Mouse (Mus musculus) midbrain, embryonic 11.5 days (tissue): Measurements from ENCODE around the gene Tgfb2. TPM values are rescaled to one million over a fixed set of nuclear protein-coding genes. Genes with fewer than 3 reads are reported as not detected.
A peak's percentile ranks its signal among the peaks of the same experiment; 100 is the strongest.

Experiments used
- ATAC-seq: fragments of 200-750 bp; cut with Nextera tagmentation; 2 replicates; pipeline ENCODE4 v1.8.0; 2017; ENCODE audit warnings: moderate TSS enrichment, moderate library complexity; ENCODE audit not compliant: low FRiP score
- DNase-seq: peaks from one replicate; pipeline ENCODE4 v3.0.0; 2015; ENCODE audit warnings: low spot score; ENCODE audit errors: missing footprints
- H3K27ac ChIP-seq: fragments of 300-500 bp; sonication (generic); 2 replicates; pipeline ENCODE4 v1.5.1; 2014; ENCODE audit warnings: low read depth, low read length
- H3K27me3 ChIP-seq: fragments of 300-500 bp; sonication (generic); 2 replicates; pipeline ENCODE4 v1.6.1; 2014; ENCODE audit warnings: mild to moderate bottlenecking, low read length, moderate library complexity, mixed read lengths; ENCODE audit not compliant: control insufficient read depth, insufficient read depth
- H3K36me3 ChIP-seq: fragments of 300-500 bp; sonication (generic); 2 replicates; pipeline ENCODE4 v1.6.1; 2014; ENCODE audit warnings: mild to moderate bottlenecking, low read length, moderate library complexity, mixed read lengths; ENCODE audit not compliant: control insufficient read depth, insufficient read depth
- H3K4me1 ChIP-seq: fragments of 300-500 bp; sonication (generic); 2 replicates; pipeline ENCODE4 v1.6.1; 2014; ENCODE audit warnings: low read length; ENCODE audit not compliant: control insufficient read depth, insufficient read depth
- H3K4me2 ChIP-seq: fragments of 300-500 bp; sonication (generic); 2 replicates; pipeline ENCODE4 v1.6.1; 2014; ENCODE audit warnings: mild to moderate bottlenecking, moderate library complexity
- H3K4me3 ChIP-seq: fragments of 300-500 bp; sonication (generic); 2 replicates; pipeline ENCODE4 v1.5.1; 2014; ENCODE audit warnings: low read depth, low read length
- H3K9ac ChIP-seq: fragments of 300-500 bp; sonication (generic); 2 replicates; pipeline ENCODE4 v1.6.1; 2014; ENCODE audit warnings: low read length
- H3K9me3 ChIP-seq: fragments of 300-500 bp; sonication (generic); 2 replicates; pipeline ENCODE4 v1.6.1; 2016; ENCODE audit warnings: low read length; ENCODE audit not compliant: control insufficient read depth
- WGBS: fragments of 180-500 bp; shearing (Covaris S2); extraction: QIAGEN DNeasy Blood & Tissue Kit; methylation state at CpG from one replicate; pipeline ENCODE4 v1.1.7; 2014; 5-methylcytosine and 5-hydroxymethylcytosine counted together
- polyA plus RNA-seq: library from polyadenylated mRNA; unstranded; fragments of >200 nt; fragmentation: Nextera tagmentation; extraction: Ambion mirVana; gene quantifications from 2 replicates; pipeline ENCODE4 v1.2.1, GENCODE M21; 2014

Tgfb2 gene
- polyA plus RNA-seq, 1 experiment from 2014 or later = 11.9 TPM

- Histone ChIP-seq H3K36me3 (no peaks in the 10 kb centered on the region), H3K9ac (no peak overlapping the region), H3K4me2 (no peak overlapping the region), H3K27ac (no peak overlapping the region), H3K9me3 (no peaks in the 10 kb centered on the region), H3K27me3 (no peaks in the 10 kb centered on the region), H3K4me3 (no peak overlapping the region), H3K4me1 (peaks cover 6% of the 10 kb centered on the region; the same call in 1 of the 2 replicates)
- WGBS = 80% methylated on average over 12 of the region's 12 CpGs
- peak; percentile 19 for DNase-seq
- ATAC-seq = no peak
Observed at GRCm38 (mm10) chr1:186637304-186638213, 68.2 kb downstream of the Tgfb2 start.

GRCm38 (mm10) chr1:186635045-186635444 lies 70.7 kb downstream of the Tgfb2 start:
- H3K27ac ChIP-seq = no peak overlapping the region
- H3K9me3 ChIP-seq = no peaks in the 10 kb centered on the region
- H3K4me2 ChIP-seq = no peak overlapping the region
- no peaks in the 10 kb centered on the region for H3K36me3 ChIP-seq
- H3K9ac ChIP-seq = no peak overlapping the region
- DNase-seq = peak; percentile 28
- 68% methylated on average over 7 of the region's 7 CpGs for WGBS
- no peak overlapping the region for H3K4me3 ChIP-seq
- H3K27me3 ChIP-seq = no peaks in the 10 kb centered on the region
- H3K4me1 ChIP-seq = peaks cover 6% of the 10 kb centered on the region; the same call in 1 of the 2 replicates
- no peak for ATAC-seq

GRCm38 (mm10) chr1:186631457-186631856 lies 74.3 kb downstream of the Tgfb2 start:
- DNase-seq (peak; percentile 61), ATAC-seq (no peak)
- 86% methylated on average over 6 of the region's 6 CpGs for WGBS
- Histone ChIP-seq H3K9ac (no peak overlapping the region), H3K4me2 (no peak overlapping the region), H3K4me1 (peaks cover 6% of the 10 kb centered on the region; the same call in 1 of the 2 replicates), H3K27me3 (no peaks in the 10 kb centered on the region), H3K9me3 (no peaks in the 10 kb centered on the region), H3K36me3 (no peaks in the 10 kb centered on the region), H3K4me3 (no peak overlapping the region), H3K27ac (no peak overlapping the region)

GRCm38 (mm10) chr1:186630971-186631370 lies 74.8 kb downstream of the Tgfb2 start:
- H3K4me3 ChIP-seq = no peak overlapping the region
- DNase-seq = peak; percentile 61
- no peaks in the 10 kb centered on the region for H3K27me3 ChIP-seq
- no peak overlapping the region for H3K27ac ChIP-seq
- H3K9me3 ChIP-seq = no peaks in the 10 kb centered on the region
- no peak overlapping the region for H3K4me2 ChIP-seq
- H3K9ac ChIP-seq = no peak overlapping the region
- no peaks in the 10 kb centered on the region for H3K36me3 ChIP-seq
- no peak for ATAC-seq
- peaks cover 6% of the 10 kb centered on the region; the same call in 1 of the 2 replicates for H3K4me1 ChIP-seq
- 85% methylated on average over 5 of the region's 5 CpGs for WGBS

- no peak for ATAC-seq
- no peak overlapping the region for H3K9ac ChIP-seq
- H3K4me3 ChIP-seq = no peak overlapping the region
- no peak overlapping the region for H3K27ac ChIP-seq
- H3K9me3 ChIP-seq = no peaks in the 10 kb centered on the region
- WGBS = 87% methylated on average over 7 of the region's 7 CpGs
- no peak overlapping the region for H3K4me2 ChIP-seq
- no peaks in the 10 kb centered on the region for H3K36me3 ChIP-seq
- peak; percentile 39 for DNase-seq
- no peaks in the 10 kb centered on the region for H3K4me1 ChIP-seq
- no peaks in the 10 kb centered on the region for H3K27me3 ChIP-seq
Observed at GRCm38 (mm10) chr1:186627451-186627995, 78.3 kb downstream of the Tgfb2 start.

- Histone ChIP-seq H3K4me2 (no peak overlapping the region), H3K9ac (no peak overlapping the region), H3K36me3 (no peaks in the 10 kb centered on the region), H3K27ac (no peak overlapping the region), H3K27me3 (no peaks in the 10 kb centered on the region), H3K4me1 (no peaks in the 10 kb centered on the region), H3K9me3 (no peaks in the 10 kb centered on the region), H3K4me3 (no peak overlapping the region)
- ATAC-seq = no peak
- DNase-seq = peak; percentile 39
- 74% methylated on average over 5 of the region's 5 CpGs for WGBS
Observed at GRCm38 (mm10) chr1:186624474-186624873, 81.3 kb downstream of the Tgfb2 start.

DNA sequence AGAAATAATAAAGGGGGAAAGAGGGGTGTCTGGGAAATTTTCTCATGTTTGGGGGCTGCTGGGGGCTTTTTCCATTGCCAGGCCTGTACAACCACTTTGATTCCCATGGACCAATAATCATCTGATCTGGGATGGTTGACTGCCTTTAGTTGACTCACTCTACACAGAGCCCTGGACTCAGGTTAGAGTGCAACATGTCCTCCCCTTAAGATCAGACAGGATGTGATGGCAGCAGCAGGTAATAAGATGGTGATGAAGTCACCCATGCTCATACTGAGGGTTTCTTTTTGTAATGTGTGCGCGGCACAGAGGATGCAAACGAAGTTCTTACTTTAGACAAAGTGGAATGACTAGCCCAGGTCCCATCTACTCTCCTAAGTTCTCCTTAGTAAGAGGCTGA lies 84.0 kb downstream of the Tgfb2 start:
- DNase-seq (peak; percentile 77), ATAC-seq (no peak)
- Histone ChIP-seq H3K9me3 (no peaks in the 10 kb centered on the region), H3K27ac (no peak overlapping the region), H3K4me1 (no peaks in the 10 kb centered on the region), H3K4me3 (no peak overlapping the region), H3K4me2 (no peak overlapping the region), H3K27me3 (no peaks in the 10 kb centered on the region), H3K36me3 (no peaks in the 10 kb centered on the region), H3K9ac (no peak overlapping the region)
- WGBS = 97% methylated on average over 3 of the region's 3 CpGs

DNA sequence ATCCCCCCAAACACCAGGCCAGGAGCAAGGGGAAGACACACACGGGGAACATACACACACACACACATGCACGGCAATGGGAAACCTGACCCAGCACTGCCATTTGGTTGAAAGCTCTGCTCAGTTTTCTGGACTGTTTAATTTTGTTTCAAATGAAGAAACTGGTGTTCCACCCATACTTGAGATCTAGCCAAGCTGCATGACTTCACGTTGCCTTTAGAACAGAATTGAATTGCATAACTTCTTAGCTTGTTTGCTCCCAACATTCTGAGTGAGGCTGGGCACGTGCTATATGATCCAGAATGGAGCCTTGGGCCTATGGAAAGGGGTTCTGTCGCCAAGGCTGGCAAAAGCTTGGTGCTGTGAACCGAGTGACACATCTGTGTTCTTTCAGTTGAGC lies 87.5 kb downstream of the Tgfb2 start:
- H3K27me3 ChIP-seq = no peaks in the 10 kb centered on the region
- no peaks in the 10 kb centered on the region for H3K9me3 ChIP-seq
- WGBS = 88% methylated on average over 6 of the region's 6 CpGs
- H3K4me1 ChIP-seq = no peaks in the 10 kb centered on the region
- no peak overlapping the region for H3K27ac ChIP-seq
- no peak overlapping the region for H3K9ac ChIP-seq
- peak; percentile 70 for DNase-seq
- no peak overlapping the region for H3K4me2 ChIP-seq
- no peak overlapping the region for H3K4me3 ChIP-seq
- no peak for ATAC-seq
- H3K36me3 ChIP-seq = no peaks in the 10 kb centered on the region

DNA sequence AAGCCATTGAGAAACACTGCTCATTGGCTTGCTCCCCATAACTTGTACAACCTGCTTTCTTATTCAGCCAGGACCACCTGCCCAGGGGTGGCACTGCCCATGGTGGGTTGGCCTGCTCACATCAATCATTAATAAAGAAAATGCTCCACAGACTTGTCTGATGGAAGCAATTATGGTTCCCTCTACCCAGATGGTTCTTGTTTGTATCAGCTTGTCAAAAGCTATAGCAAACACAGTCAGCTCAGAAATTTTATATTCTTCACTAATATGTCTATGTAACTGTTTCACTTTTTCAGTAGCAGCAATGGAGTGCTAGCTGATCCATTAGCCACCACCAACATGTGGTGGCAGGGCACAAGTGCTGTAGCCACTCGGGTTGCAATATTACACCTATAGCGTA lies 94.4 kb downstream of the Tgfb2 start:
- Histone ChIP-seq H3K9me3 (no peaks in the 10 kb centered on the region), H3K4me3 (no peak overlapping the region), H3K9ac (no peak overlapping the region), H3K4me1 (peaks cover 10% of the 10 kb centered on the region; the same call in 1 of the 2 replicates), H3K27ac (no peak overlapping the region), H3K27me3 (no peaks in the 10 kb centered on the region), H3K4me2 (no peak overlapping the region), H3K36me3 (no peaks in the 10 kb centered on the region)
- ATAC-seq (no peak), DNase-seq (no peak)
- WGBS = 94% methylated on average over 2 of the region's 2 CpGs
